Mouse (Mus musculus) forebrain, embryonic 11.5 days (tissue): ENCODE results near the gene Pspc1. TPM values are rescaled to one million over a fixed set of nuclear protein-coding genes. Genes with fewer than 3 reads are reported as not detected.
A peak's percentile ranks its signal among the peaks of the same experiment; 100 is the strongest.
"Not testable (repeated sequence)": the region's sequence is repeated elsewhere in the genome, so short reads cannot be mapped to it uniquely, and the experiment has no call there.

ENCODE experiments used
- ATAC-seq: fragments of 200-750 bp; cut with Nextera tagmentation; replicated peaks from 2 replicates; pipeline ENCODE4 v1.8.0; 2017; ENCODE audit warnings: moderate TSS enrichment; ENCODE audit not compliant: low FRiP score
- DNase-seq: peaks from one replicate; pipeline ENCODE4 v3.0.0-alpha.2; 2017; ENCODE audit warnings: low spot score
- H3K27ac ChIP-seq: fragments of 300-500 bp; sonication (generic); 2 replicates; pipeline ENCODE4 v1.5.1; 2014; ENCODE audit warnings: low read depth, low read length
- H3K27me3 ChIP-seq: fragments of 300-500 bp; sonication (generic); 2 replicates; pipeline ENCODE4 v1.6.1; 2014; ENCODE audit warnings: mild to moderate bottlenecking, low read length, mixed read lengths; ENCODE audit not compliant: control insufficient read depth, insufficient read depth
- H3K36me3 ChIP-seq: fragments of 300-500 bp; sonication (generic); 2 replicates; pipeline ENCODE4 v1.6.1; 2014; ENCODE audit warnings: mild to moderate bottlenecking, low read length, moderate library complexity, mixed read lengths; ENCODE audit not compliant: control insufficient read depth, insufficient read depth
- H3K4me1 ChIP-seq: fragments of 300-500 bp; sonication (generic); replicated peaks from 2 replicates; pipeline ENCODE4 v1.6.1; 2014; ENCODE audit warnings: low read length, mixed read lengths; ENCODE audit not compliant: control insufficient read depth, insufficient read depth
- H3K4me2 ChIP-seq: fragments of 300-500 bp; sonication (generic); 2 replicates; pipeline ENCODE4 v1.6.1; 2014; ENCODE audit warnings: low read depth, mild to moderate bottlenecking, low read length, moderate library complexity, mixed read lengths; ENCODE audit not compliant: severe bottlenecking
- H3K4me3 ChIP-seq: fragments of 300-500 bp; sonication (generic); 2 replicates; pipeline ENCODE4 v1.5.1; 2014; ENCODE audit warnings: low read depth, low read length
- H3K9ac ChIP-seq: fragments of 300-500 bp; sonication (generic); 2 replicates; pipeline ENCODE4 v1.6.1; 2014; ENCODE audit warnings: low read length
- H3K9me3 ChIP-seq: fragments of 300-500 bp; sonication (generic); 2 replicates; pipeline ENCODE4 v1.6.1; 2016; ENCODE audit warnings: low read length, mixed read lengths; ENCODE audit not compliant: control insufficient read depth
- WGBS: fragments of 180-500 bp; shearing (Covaris S2); extraction: QIAGEN DNeasy Blood & Tissue Kit; methylation state at CpG from one replicate; pipeline ENCODE4 v1.1.7; 2014; 5-methylcytosine and 5-hydroxymethylcytosine counted together
- polyA plus RNA-seq: library from polyadenylated mRNA; unstranded; fragments of >200 nt; fragmentation: Nextera tagmentation; extraction: Ambion mirVana; gene quantifications from 2 replicates; pipeline ENCODE4 v1.2.1, GENCODE M21; 2014

The Pspc1 gene
- polyA plus RNA-seq, 1 experiment from 2014 or later, result 66.6 TPM

DNA sequence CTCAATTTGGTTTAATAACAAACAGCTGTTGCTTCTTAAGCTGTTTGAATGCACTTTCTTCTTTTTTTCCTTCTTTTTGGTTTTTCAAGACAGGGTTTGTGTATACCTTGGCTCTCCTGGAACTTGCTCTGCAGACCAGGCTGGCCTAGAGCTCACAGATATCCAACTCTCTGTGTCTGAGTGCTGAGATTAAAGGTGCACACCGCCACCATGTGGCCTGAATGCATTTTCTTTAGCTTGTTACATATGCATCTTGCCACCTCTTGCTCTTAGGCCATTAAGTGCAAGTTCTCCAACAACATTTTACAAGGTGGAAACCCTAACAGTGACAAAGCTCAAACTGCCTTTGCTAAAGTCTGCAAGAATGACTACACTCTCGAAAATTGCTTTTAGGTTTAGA lies 15.1 kb upstream of the Pspc1 start:
- 58% methylated on average over 2 of the region's 2 CpGs for WGBS
- H3K4me3 ChIP-seq, result no peak overlapping the region
- no peaks in the 10 kb centered on the region for H3K4me1 ChIP-seq
- DNase-seq (peak; percentile 71), ATAC-seq (no peak)
- no peak overlapping the region for H3K27ac ChIP-seq
- H3K9me3 ChIP-seq, result no peaks in the 10 kb centered on the region
- no peaks in the 10 kb centered on the region for H3K27me3 ChIP-seq
- no peak overlapping the region for H3K4me2 ChIP-seq
- peaks cover 5% of the 10 kb centered on the region; the same call in 1 of the 2 replicates for H3K36me3 ChIP-seq
- no peak overlapping the region for H3K9ac ChIP-seq

DNA sequence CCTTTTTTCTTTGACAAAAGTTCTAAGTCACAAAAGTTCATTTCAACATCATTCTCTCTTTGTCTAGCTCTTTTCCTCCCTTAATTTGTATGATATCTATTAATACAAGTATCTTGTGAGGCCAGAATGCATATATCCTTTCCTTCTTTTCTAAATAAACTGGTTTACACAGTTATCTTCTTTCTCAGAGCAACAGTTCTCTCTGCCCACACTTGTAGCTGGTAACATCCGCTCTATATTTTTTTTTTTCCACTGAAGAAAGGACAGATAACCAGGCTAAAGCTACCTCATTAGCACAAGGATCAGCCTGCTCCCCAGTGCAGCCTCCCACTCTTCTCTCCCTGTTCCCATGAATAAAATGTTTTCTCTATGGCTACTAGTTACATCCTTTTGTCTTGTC lies 6.5 kb upstream of the Pspc1 start:
- no peak overlapping the region for H3K9ac ChIP-seq
- H3K4me3 ChIP-seq, result no peak overlapping the region
- no peaks in the 10 kb centered on the region for H3K36me3 ChIP-seq
- ATAC-seq (no peak), DNase-seq (no peak)
- H3K4me2 ChIP-seq, result no peak overlapping the region
- no peaks in the 10 kb centered on the region for H3K4me1 ChIP-seq
- WGBS, result 79% methylated on average over 1 of the region's 1 CpGs
- no peaks in the 10 kb centered on the region for H3K9me3 ChIP-seq
- no peak overlapping the region for H3K27ac ChIP-seq
- no peaks in the 10 kb centered on the region for H3K27me3 ChIP-seq

DNA sequence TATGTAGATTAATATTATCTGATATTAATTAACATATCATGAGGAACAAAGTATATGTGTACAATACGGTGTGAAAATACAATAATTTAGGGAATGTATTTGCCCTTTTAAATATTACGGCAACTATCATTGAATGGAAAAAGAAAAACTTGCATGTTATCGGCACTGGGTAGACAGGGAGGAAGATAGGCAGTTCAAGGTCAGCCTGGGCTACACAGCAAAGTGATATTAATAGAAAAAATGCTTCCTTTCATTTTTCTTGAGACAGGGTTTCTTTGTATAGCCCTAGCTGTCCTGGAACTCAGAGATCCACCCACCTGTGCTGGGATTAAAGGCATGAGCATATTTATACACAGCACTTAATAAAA lies 801 bp upstream of the Pspc1 start:
- H3K36me3 ChIP-seq, result no peaks in the 10 kb centered on the region
- 0 out of 2 replicates have a peak, but pooled peaks have one; percentile 8 for ATAC-seq
- H3K4me3 ChIP-seq, result peak overlapping the region; percentile 95
- H3K4me1 ChIP-seq, result no peaks in the 10 kb centered on the region
- peak overlapping the region; percentile 93; the same call in 1 of the 2 replicates for H3K27ac ChIP-seq
- H3K27me3 ChIP-seq, result no peaks in the 10 kb centered on the region
- no peaks in the 10 kb centered on the region for H3K9me3 ChIP-seq
- peak overlapping the region; percentile 9; the same call in 1 of the 2 replicates for H3K9ac ChIP-seq
- 50% methylated on average over 3 of the region's 3 CpGs for WGBS
- H3K4me2 ChIP-seq, result peak overlapping the region; percentile 61; the same call in 1 of the 2 replicates
- no peak for DNase-seq

DNA sequence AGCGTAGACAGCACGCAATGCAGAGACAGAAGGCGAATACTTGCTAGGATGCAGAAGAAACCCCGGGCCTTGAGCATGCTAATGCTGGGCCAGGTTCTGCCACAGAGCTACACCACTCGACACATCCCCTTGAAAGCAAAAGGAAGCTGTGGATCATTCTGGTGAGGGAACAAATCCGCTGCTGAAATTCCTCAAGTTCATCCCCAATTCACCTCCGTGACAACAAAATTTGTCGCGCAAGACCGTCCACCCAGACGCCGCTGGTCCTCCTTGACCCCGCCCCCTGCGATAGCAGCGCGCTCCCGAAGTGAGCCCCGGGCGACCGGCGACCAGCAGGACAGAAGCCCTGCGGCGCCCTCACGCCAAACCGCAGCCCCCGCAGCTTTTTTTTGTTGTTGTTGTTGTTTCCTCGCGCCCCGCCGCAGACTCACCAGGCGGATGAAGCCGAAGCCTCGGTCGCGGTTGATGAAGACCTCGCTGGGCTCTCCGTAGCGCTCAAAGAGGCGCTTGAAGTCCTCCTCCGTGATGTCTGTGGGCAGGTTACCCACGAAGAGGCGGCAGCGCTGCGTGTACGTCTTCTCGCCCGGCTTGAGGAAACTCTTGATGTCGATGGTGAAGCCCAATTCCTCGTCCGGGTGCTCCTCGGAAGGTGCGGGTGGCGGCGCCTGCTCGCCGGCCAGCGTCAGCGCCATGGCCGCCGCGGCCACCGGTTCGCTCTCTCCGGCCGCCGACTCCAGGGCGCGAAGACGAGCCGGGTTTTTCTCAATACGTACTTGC lies 568 bp downstream of the Pspc1 start:
- Histone ChIP-seq H3K4me2 (peak overlapping the region; percentile 61), H3K9me3 (no peaks in the 10 kb centered on the region), H3K9ac (peak overlapping the region; percentile 93), H3K27me3 (no peaks in the 10 kb centered on the region), H3K4me3 (peak overlapping the region; percentile 95), H3K4me1 (no peaks in the 10 kb centered on the region), H3K27ac (peak overlapping the region; percentile 93), H3K36me3 (no peaks in the 10 kb centered on the region)
- WGBS, result under 1% methylated on average over 71 of the region's 71 CpGs
- peak; percentile 80 for DNase-seq
- peak; percentile 34 for ATAC-seq

DNA sequence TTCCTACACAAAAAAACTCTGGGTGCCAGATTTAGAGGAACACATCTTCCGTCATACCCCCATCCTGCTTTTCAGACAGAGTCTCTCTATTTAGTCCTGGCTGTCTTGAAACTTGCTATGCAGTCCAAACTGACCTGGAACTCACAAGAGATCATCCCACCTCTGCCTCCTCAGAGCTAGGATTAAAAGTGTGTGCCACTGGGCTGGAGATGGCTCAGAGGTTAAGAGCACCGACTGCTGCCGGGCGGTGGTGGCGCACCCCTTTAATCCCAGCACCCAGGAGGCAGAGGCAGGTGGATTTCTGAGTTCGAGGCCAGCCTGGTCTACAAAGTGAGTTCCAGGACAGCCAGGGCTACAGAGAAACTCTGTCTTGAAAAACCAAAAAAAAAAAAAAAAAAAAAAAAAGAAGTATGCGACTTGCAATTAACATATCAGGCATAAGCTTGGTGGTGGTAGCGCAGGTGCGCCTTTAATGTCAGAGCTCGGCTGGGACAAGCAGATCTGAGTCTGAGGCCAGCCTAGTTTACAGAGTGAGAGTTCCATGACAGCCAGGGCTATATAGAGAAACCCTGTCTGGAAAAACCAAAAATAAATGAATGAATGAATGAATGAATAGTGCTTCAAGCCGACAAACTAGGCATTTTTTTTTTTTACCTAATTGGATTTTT lies 1.4 kb downstream of the Pspc1 start:
- Histone ChIP-seq H3K36me3 (peaks cover 2% of the 10 kb centered on the region), H3K4me2 (peak overlapping the region; percentile 61), H3K27ac (no peak overlapping the region), H3K9me3 (no peaks in the 10 kb centered on the region), H3K4me3 (peak overlapping the region; percentile 95), H3K9ac (peak overlapping the region; percentile 29), H3K27me3 (no peaks in the 10 kb centered on the region), H3K4me1 (no peaks in the 10 kb centered on the region)
- ATAC-seq, result no peak
- WGBS, result 42% methylated on average over 11 of the region's 11 CpGs
- DNase-seq, result no peak

DNA sequence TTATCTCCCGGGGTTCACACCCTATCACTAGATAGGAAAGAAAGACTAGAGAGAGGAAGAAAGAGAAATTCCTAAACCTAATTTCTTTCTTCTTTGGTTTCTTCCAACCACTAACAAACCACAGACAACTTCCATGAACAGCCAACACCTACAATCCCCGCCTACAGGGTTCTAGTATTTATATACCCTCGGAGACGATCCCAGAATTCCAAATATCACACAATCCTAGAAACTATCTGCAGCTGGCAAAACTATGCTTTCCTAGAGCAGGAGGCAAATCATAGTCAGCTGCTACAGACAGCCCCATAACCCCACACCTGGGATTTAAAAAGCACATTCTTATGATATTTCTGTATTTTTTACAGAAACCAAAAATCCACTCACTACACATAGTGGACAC lies 2.7 kb downstream of the Pspc1 start:
- WGBS, result 90% methylated on average over 4 of the region's 4 CpGs
- H3K4me1 ChIP-seq, result no peaks in the 10 kb centered on the region
- peaks cover 2% of the 10 kb centered on the region for H3K36me3 ChIP-seq
- no peaks in the 10 kb centered on the region for H3K27me3 ChIP-seq
- no peak for DNase-seq
- H3K9me3 ChIP-seq, result no peaks in the 10 kb centered on the region
- H3K4me2 ChIP-seq, result peak overlapping the region; percentile 39
- no peak overlapping the region for H3K9ac ChIP-seq
- no peak for ATAC-seq
- H3K27ac ChIP-seq, result no peak overlapping the region
- H3K4me3 ChIP-seq, result peak overlapping the region; percentile 17; the same call in 1 of the 2 replicates

DNA sequence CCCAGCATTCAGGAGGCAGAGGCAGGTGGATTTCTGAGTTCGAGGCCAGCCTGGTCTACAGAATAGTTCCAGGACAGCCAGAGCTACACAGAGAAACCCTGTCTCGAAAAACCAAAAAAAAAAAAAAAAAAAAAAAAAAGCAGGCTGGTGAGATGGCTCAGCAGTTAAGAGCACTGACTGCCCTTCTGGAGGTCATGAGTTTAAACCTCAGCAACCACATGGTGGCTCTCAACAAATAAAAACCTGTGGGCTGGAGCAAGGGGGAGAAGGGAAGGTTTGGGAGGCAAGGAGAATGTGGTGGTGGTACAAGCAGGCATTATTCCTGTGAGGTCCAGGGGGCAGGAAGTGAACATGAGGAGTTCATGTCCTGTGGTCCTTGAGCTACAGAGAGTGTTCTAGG lies 11.7 kb downstream of the Pspc1 start:
- DNase-seq, H3K27ac ChIP-seq, H3K27me3 ChIP-seq, H3K9me3 ChIP-seq, ATAC-seq, H3K36me3 ChIP-seq, H3K4me2 ChIP-seq, H3K4me1 ChIP-seq, H3K9ac ChIP-seq, H3K4me3 ChIP-seq: not testable (repeated sequence)
- WGBS, result 87% methylated on average over 2 of the region's 2 CpGs

DNA sequence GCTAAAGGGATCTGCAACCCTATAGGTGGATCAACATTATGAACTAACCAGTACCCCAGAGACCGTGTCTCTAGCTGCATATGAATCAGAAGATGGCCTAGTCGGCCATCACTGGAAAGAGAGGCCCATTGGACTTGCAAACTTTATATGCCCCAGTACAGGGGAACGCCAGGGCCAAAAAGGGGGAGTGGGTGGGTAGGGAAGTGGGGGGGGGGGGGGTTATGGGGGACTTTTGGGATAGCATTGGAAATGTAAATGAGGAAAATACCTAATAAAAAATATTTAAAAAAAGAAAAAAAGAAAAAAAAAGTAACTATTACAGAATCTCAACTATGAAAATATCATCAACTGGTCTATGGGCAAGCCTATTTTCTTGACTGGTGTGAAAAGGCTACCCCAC lies 13.0 kb downstream of the Pspc1 start:
- WGBS, result 96% methylated on average over 2 of the region's 3 CpGs
- not testable (repeated sequence) for DNase-seq, H3K27ac ChIP-seq, H3K9me3 ChIP-seq, H3K4me1 ChIP-seq, H3K4me2 ChIP-seq, H3K9ac ChIP-seq, H3K27me3 ChIP-seq, H3K4me3 ChIP-seq
- ATAC-seq, result peak; percentile 75; the same call in 1 of the 2 replicates
- peaks cover 10% of the 10 kb centered on the region; the same call in 1 of the 2 replicates for H3K36me3 ChIP-seq
